Mouse (Mus musculus) midbrain, embryonic 14.5 days (tissue): Measurements from ENCODE around the gene Ces5a. TPM values are rescaled to one million over a fixed set of nuclear protein-coding genes. Genes with fewer than 3 reads are reported as not detected.
"Not testable (repeated sequence)": the region's sequence is repeated elsewhere in the genome, so short reads cannot be mapped to it uniquely, and the experiment has no call there.

Experiments
- ATAC-seq: fragments of 200-750 bp; cut with Nextera tagmentation; 2 replicates; pipeline ENCODE4 v1.8.0; 2017; ENCODE audit warnings: moderate number of reproducible peaks, moderate library complexity; ENCODE audit not compliant: low FRiP score, low TSS enrichment
- DNase-seq: peaks from one replicate; pipeline ENCODE4 v3.0.0-alpha.2; 2015
- H3K27ac ChIP-seq: fragments of 300-500 bp; sonication (generic); replicated peaks from 2 replicates; pipeline ENCODE4 v1.5.1; 2014; ENCODE audit warnings: mild to moderate bottlenecking, low read depth, low read length, moderate library complexity
- H3K27me3 ChIP-seq: fragments of 300-500 bp; sonication (generic); 2 replicates; pipeline ENCODE4 v1.6.1; 2014; ENCODE audit warnings: low read length, control low read depth, mixed read lengths; ENCODE audit not compliant: control insufficient read depth, insufficient read depth
- H3K36me3 ChIP-seq: fragments of 300-500 bp; sonication (generic); 2 replicates; pipeline ENCODE4 v1.6.1; 2014; ENCODE audit warnings: low read length, control low read depth; ENCODE audit not compliant: control insufficient read depth, insufficient read depth
- H3K4me1 ChIP-seq: fragments of 300-500 bp; sonication (generic); 2 replicates; pipeline ENCODE4 v1.6.1; 2014; ENCODE audit warnings: mild to moderate bottlenecking, antibody characterized with exemption, low read length, control low read depth; ENCODE audit not compliant: control insufficient read depth, insufficient read depth
- H3K4me2 ChIP-seq: fragments of 300-500 bp; sonication (generic); 2 replicates; pipeline ENCODE4 v1.6.1; 2014; ENCODE audit warnings: mild to moderate bottlenecking, low read length, moderate library complexity
- H3K4me3 ChIP-seq: fragments of 300-500 bp; sonication (generic); replicated peaks from 2 replicates; pipeline ENCODE4 v1.5.1; 2014; ENCODE audit warnings: low read depth, low read length
- H3K9ac ChIP-seq: fragments of 300-500 bp; sonication (generic); replicated peaks from 2 replicates; pipeline ENCODE4 v1.6.1; 2014; ENCODE audit warnings: mild to moderate bottlenecking, low read length, moderate library complexity
- H3K9me3 ChIP-seq: fragments of 300-500 bp; sonication (generic); 2 replicates; pipeline ENCODE4 v1.6.1; 2016; ENCODE audit warnings: low read length, control low read depth, mixed read lengths; ENCODE audit not compliant: control insufficient read depth
- WGBS: fragments of 180-500 bp; shearing (Covaris S2); extraction: QIAGEN DNeasy Blood & Tissue Kit; methylation state at CpG from one replicate; pipeline ENCODE4 v1.1.7; 2014; 5-methylcytosine and 5-hydroxymethylcytosine counted together
- polyA plus RNA-seq: library from polyadenylated mRNA; unstranded; fragments of >200 nt; fragmentation: Nextera tagmentation; extraction: Ambion mirVana; gene quantifications from 2 replicates; pipeline ENCODE4 v1.2.1, GENCODE M21; 2014

The Ces5a gene
- polyA plus RNA-seq, 1 experiment from 2014 or later: 0.61 TPM

GRCm38 (mm10) chr8:93478211-93478610, 57.4 kb downstream of the Ces5a start:
- no peak overlapping the region for H3K4me3 ChIP-seq
- no peak overlapping the region for H3K4me2 ChIP-seq
- no peaks in the 10 kb centered on the region for H3K36me3 ChIP-seq
- H3K9ac ChIP-seq: no peak overlapping the region
- H3K27ac ChIP-seq: no peak overlapping the region
- DNase-seq (no peak), ATAC-seq (no peak)
- WGBS: 98% methylated on average over 3 of the region's 3 CpGs
- no peaks in the 10 kb centered on the region for H3K9me3 ChIP-seq
- H3K27me3 ChIP-seq: no peaks in the 10 kb centered on the region
- H3K4me1 ChIP-seq: no peaks in the 10 kb centered on the region

GRCm38 (mm10) chr8:93469733-93470132, 65.9 kb downstream of the Ces5a start:
- not testable (repeated sequence) for ATAC-seq, H3K27ac ChIP-seq, DNase-seq, H3K4me2 ChIP-seq, H3K9me3 ChIP-seq, H3K4me3 ChIP-seq, H3K36me3 ChIP-seq, H3K27me3 ChIP-seq, H3K9ac ChIP-seq, H3K4me1 ChIP-seq
- 90% methylated on average over 16 of the region's 16 CpGs for whole genome bisulfite sequencing

DNA sequence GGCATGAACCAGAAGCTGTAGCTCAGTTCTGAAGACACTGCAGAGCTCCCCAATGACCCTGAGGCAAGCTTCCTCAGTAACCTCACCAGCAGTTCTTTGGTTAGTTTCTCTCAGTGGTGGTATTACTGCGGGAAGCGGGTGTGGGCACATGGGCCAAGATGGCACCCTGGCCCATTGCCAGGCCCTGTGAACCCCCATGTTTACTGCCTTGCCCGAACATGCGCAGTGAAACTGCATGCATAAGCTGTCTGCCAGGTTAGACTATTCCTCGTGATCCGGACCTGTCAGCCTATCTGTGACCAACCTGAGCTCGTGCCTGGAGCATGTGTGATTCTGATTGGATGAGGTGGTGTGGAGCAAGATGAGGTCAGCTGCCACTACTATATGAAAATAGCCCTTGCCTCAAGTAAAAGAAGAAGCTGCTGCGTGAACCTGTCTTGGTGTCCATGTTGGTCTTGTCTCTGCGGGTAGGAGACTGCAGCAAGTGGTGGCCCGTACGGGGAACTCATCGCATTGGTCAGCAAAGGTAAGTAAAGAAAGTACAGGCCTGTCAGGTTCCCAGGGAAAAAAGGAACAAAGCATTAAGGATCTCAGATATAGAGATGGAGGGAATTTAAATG, 81.3 kb downstream of the Ces5a start:
- WGBS: 95% methylated on average over 12 of the region's 12 CpGs
- no peaks in the 10 kb centered on the region for H3K27me3 ChIP-seq
- H3K9ac ChIP-seq: no peak overlapping the region
- H3K36me3 ChIP-seq: no peaks in the 10 kb centered on the region
- DNase-seq (no peak), ATAC-seq (no peak)
- H3K4me3 ChIP-seq: no peak overlapping the region
- no peak overlapping the region for H3K4me2 ChIP-seq
- H3K27ac ChIP-seq: no peak overlapping the region
- H3K4me1 ChIP-seq: no peaks in the 10 kb centered on the region
- H3K9me3 ChIP-seq: no peaks in the 10 kb centered on the region

Other genes starting within 250 kb of the Ces5a start
- not detected in 2 replicates for gene Ces1g, start 198.5 kb downstream of the Ces5a start, polyA plus RNA-seq
- not detected in 2 replicates for gene Ces1h, start 156.1 kb downstream of the Ces5a start, polyA plus RNA-seq